Mouse (Mus musculus): ENCODE results near the gene Cers6. TPM values are rescaled to one million over a fixed set of nuclear protein-coding genes. Genes with fewer than 3 reads are reported as not detected.
A peak's percentile ranks its signal among the peaks of the same experiment; 100 is the strongest.

Gene Cers6
- total RNA-seq, 2 experiments from 2014 or later, result 14.1 to 14.7 TPM

DNA sequence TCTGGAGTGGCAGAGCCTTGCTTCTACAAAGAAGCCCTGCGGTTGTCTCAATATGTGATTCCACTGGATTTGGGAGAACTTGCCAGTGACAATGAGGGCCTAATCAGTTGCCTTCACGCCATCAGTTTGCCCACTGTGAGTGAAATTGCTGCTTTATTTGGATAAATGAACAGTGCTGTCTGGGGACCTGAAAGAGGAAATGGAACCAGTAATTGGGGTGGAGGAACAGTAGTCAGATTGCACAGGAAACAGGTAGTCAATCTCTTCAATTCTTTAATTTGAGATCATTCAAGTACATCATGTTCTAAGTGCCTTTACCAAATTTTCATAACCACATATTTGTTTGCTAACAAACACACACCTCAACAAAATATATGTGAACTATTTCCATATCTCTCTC is 92.4 kb downstream of the Cers6 start:
- no peak for DNase-seq
- intact Hi-C loops (cut with DNase I), result no loop called here

GRCm38 (mm10) chr2:68955496-68955895 is 94.3 kb downstream of the Cers6 start:
- no peak for DNase-seq
- intact Hi-C loops (cut with DNase I), result no loop called here

DNA sequence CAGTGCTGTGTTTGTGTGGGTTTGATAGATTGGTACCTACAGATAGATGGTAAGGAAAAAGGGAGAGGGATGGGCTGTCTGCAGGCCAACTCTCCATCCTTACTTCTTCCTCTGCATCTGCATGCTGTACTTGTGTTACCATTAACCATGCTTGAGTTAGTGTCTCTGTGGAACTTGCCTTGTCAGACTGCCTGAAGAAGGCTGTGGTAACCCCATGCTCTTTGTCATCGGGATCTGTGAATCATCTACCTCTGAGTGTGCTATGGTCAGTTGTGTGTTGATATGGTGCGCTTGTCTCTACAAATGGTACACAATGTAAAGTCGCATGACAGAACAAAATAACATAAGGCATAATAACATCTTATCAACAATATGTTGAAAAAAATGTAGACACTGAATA is 94.9 kb downstream of the Cers6 start:
- intact Hi-C loops (cut with DNase I), result no loop called here
- no peak for DNase-seq

DNA sequence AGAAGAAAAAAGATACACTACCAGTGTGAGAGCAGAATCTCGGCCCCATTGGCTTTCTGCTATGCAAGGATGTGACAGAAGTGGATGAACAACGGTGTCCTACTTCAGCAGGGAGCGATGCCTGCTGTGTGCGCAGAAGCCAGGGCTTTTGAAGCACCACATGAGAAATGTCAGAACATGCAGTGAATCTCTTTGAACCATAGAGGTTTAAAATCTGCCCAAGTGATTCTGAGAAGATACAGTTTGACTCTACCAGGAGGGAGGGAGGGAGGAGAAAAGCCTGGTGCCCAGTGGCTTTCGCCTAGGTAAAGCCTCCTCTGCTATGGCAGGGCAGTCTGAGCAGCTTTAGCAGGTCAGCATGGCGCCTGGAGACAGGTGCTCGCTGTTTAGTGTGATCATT is 96.6 kb downstream of the Cers6 start:
- DNase-seq, result no peak
- intact Hi-C loops (cut with DNase I), result no loop called here

DNA sequence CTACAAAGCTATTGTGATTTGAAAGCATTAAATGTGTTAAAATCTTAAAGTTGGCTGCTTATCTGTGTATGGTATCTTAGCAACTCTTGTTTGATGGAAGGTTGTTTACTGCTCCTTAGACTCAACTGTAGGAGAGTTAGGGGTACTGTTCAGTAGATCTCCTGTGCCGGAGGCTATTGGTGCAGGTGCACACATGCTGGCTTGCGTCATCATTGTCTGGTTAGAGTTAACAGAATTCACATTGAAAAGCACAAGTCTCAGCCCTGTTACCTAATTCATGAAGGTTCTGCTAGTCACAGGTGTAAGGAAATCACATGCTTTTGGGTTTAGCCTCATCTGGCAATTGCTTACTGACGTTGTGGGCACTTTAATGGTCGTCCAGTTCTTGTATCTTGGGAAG is 98.3 kb downstream of the Cers6 start:
- intact Hi-C loops (cut with DNase I), result no loop called here
- DNase-seq, result no peak

DNA sequence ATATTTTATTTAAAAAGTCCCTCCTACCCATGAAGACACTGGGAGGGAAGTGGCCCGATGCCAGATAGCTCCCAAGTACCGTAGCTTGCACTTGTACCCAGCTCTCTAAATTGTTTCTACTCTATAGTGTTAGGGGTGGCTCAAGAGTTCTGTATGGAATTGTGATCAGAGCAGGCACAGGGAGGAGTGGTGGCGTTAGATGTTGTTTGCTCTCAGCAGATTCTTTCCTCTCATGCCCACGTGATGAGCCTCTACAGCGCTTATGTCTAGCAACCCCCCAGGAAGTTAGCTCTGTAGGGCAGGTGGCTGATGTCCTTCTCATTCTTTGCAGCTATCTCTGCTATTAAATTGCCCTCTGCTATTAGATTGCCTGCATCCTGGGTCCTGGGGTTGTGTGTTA is 98.8 kb downstream of the Cers6 start:
- intact Hi-C loops (cut with DNase I), result no loop called here
- no peak for DNase-seq

DNA sequence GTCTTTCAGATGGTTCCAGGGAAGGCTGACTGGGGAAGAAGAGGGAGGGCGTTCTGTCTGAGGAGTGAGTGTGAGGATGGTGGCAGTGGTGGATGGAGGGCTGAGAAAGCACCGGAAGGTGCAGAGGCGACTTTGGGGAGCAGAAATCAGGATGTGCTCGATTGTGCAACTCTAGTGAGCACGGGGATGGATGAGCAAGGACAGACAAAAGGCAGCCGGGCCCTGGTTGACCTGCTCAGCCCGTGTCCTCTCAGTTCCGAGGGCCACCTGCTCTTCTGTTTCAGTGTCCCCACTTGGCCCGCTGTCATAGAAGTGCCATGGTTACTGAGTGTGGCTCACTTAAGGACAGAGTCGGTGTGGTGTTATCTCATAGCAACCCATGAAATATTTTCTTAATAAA is 99.4 kb downstream of the Cers6 start:
- no peak for DNase-seq
- intact Hi-C loops (cut with DNase I), result no loop called here

DNA sequence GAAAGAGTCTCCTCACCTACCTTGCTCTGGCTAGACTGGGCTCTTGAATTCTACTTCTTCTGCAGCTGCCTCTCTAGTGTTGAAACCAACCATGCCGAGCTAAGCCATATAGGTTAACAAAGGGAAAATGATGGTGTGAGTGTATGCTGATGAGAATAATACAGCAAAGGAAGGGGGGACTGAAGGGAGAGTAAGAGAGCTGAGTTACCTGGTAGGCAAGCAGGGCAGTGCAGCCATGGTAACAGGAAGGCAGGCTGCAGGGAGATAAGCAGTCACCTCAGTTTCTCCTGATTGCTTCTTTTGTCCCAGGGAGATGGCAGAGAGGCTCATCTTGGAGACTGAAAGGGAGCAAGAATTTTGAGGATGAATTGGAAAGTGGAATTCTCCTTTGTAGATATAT is 105.1 kb downstream of the Cers6 start:
- intact Hi-C loops (cut with DNase I), result no loop called here
- no peak for DNase-seq

DNA sequence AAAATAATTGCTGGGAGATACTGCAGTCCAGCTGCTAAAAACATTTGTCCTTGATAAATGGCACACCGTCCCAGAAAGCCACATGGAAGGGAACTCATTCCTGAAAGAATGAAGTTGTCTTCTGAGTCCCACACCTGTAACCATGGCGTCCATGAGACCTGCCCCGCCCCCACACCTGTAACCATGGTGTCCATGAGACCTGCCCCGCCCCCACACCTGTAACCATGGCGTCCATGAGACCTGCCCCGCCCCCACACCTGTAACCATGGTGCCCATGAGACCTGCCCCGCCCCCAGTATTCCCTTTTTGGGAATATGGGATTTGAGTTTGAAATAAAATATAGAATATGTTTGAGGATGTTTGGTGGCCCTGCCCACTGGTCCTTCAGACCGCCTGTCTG is 106.8 kb downstream of the Cers6 start:
- intact Hi-C loops (cut with DNase I), result no loop called here
- DNase-seq, result no peak

- DNase-seq, result no peak
Measured at GRCm38 (mm10) chr2:68971840-68972239, 110.6 kb downstream of the Cers6 start.

GRCm38 (mm10) chr2:68973753-68974152 is 112.5 kb downstream of the Cers6 start:
- intact Hi-C loops (cut with DNase I), result no loop called here
- no peak for DNase-seq

More at GRCm38 (mm10) chr2:68971840-68972239, 110.6 kb downstream of the Cers6 start:
- intact Hi-C loops (cut with DNase I), result no loop called here

DNA sequence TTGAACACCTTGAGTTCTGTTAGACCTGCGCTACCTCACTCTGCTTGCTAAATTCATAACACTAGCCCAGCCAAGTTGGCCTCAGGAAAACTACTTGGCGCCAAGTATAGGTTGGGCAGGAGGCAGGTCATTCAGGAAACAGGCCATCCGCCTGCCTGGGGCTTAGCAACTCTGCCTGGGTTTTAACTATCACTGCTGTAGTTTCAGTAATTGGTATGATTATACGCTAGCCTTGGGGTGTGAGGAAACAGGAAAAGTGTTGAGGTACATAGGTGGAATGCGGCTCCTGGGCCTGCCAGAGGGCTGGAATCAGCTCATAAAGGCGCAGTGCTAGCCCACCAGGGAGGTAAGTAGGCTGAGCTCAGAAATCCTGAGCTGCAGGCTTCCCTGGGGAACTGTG is 114.0 kb downstream of the Cers6 start:
- intact Hi-C loops (cut with DNase I), result no loop called here
- DNase-seq, result no peak

DNA sequence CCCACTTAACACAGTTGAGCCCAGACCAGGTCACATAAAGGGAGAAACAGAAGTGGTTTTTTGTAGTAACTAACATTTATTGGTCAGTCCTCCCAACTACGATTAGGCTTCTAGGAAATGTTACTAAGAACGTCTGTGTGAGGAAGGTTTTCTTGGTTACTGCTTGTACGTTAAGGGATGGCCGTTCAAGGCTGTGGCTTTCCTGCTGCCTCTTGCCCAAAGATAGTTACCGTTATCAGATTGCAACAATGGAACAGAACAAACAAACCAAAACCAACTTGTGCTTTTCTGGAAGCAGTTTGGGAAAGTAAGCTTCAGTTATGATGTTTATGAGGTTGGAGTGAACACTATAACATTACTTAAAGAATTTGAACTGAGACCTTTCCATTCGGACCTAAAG is 114.5 kb downstream of the Cers6 start:
- intact Hi-C loops (cut with DNase I), result no loop called here
- DNase-seq, result no peak

- DNase-seq, result no peak
- intact Hi-C loops (cut with DNase I), result no loop called here
Measured at GRCm38 (mm10) chr2:68978244-68978643, 117.0 kb downstream of the Cers6 start.

DNA sequence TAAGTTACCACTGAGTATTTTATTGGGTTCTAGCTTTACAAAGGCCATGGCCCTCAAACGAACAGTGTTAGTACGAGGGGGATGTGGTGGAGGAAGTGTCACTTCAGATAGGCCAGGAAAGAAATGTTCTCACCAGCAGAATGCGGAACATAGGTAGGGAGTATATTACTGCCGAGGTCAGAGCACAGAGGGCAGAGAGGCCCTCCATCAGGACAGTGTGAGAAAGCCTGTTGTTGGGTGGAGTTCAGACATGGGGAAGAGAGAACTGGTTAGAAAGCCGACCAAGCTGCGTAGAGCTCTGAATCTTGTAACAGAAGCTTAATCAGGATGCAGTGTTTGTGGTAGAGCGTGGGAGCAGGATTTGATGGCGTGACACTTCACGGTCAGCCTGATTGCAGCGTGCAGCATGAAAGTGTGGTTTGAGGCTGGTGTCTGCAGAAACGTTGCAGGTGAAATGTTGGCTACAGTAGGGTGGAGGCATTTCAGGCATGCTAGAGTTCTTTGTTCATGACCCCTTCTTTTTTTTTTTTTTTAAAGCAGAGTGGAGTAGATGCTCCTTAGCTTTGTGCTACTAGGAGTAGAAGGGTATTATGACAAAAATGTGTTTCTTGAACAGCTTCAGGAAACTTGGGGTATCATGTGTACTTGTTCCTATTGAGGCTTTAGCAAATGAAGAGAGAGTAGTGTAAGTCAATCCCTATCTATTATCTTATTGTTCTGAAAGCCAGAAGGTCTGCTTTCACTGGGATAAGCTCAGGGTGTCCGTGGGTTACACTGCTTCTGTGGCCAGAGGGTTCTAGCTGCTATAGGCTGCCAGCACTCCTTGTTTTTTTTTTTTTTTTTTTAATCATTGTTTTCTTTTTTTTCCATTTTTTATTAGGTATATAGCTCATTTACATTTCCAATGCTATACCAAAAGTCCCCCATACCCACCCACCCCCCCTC is 117.7 kb downstream of the Cers6 start:
- intact Hi-C loops (cut with DNase I), result no loop called here
- DNase-seq, result no peak

- no peak for DNase-seq
- intact Hi-C loops (cut with DNase I), result no loop called here
Measured at GRCm38 (mm10) chr2:68981302-68981701, 120.1 kb downstream of the Cers6 start.

- DNase-seq, result no peak
- intact Hi-C loops (cut with DNase I), result no loop called here
Measured at GRCm38 (mm10) chr2:68981756-68982409, 120.6 kb downstream of the Cers6 start.

DNA sequence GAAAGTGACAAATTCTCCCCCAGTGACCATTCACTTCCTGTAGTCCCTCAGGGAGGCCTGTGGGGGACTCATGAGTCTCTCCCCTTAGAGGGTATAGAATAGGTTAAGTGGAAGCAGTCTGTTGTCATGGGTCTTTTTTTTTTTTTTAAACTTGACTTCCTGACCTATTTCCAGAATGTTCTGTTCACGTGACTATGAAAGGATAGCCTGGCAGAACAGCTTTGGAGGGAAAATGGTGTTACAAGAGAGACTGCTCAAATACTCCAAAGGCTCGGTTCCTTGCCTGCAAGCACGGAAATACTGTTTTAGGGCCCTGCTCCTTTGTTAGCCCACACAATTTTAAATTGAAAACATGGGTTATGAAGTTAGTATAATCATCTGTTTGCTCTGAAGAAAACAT is 121.7 kb downstream of the Cers6 start:
- intact Hi-C loops (cut with DNase I), result no loop called here
- DNase-seq, result no peak

DNA sequence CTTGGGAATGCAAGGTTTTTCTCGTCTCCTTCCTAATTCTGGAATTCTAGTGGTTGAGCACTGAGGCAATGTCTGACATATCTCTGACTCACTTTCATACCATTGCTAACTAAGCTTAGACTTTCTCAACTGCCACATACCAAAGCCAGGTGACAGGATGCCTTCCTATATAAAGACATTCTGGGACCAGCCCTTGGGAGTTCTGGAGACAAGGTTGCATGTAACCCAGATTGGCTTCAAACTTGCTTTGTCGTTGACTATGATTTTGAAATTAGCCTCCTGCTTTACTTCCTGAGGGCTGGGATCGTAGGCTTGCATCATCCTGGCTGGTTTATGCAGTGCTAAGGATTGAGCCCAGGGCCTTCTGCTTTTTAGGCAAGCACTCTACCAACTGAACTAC is 122.2 kb downstream of the Cers6 start:
- intact Hi-C loops (cut with DNase I), result no loop called here
- DNase-seq, result no peak

DNA sequence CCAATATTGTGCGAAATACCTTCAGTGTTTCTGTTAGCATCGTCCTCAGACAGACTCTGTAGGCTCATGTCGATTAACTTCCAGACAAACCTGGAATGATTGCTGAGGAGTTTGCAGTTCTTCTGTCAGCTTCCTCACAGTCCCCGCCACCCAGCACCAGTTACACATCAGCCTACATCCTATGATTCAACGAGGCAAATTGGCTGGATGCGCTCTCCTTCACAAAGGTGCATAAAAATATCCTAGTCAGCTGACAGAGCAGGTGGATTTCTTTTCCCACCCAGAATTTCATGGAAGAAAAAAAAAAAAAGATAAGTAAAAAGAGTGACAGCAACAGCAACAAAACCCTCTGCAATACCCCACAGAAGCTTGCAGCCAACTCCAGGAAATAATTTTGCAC is 127.9 kb downstream of the Cers6 start:
- intact Hi-C loops (cut with DNase I), result no loop called here
- DNase-seq, result no peak

- intact Hi-C loops (cut with DNase I), result no loop called here
- no peak for DNase-seq
Measured at GRCm38 (mm10) chr2:68992629-68993028, 131.4 kb downstream of the Cers6 start.

DNA sequence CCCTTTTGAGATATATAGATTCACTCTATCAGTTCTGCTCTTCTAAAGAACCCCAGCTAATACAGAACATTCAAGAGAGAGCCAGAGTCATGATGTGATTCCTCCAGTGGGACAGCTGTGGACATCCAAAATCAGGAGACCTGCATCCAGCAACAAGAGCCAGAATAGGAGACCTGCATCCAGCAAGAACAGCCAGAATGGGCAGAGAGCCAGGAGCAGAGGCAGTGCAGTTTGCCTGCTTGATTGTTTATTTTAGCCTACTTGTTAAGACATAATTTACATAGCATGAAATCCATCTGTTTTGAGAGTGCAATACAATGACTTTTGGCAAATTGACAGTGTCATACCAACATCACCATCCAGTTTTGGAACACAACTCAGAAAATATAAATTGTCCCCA is 133.2 kb downstream of the Cers6 start:
- peak; percentile 25 to 29 for DNase-seq
- intact Hi-C loops (cut with DNase I), result no loop called here
